8 mouse cellular contexts compared by ENCODE assay signal in the genomic region with DNA sequence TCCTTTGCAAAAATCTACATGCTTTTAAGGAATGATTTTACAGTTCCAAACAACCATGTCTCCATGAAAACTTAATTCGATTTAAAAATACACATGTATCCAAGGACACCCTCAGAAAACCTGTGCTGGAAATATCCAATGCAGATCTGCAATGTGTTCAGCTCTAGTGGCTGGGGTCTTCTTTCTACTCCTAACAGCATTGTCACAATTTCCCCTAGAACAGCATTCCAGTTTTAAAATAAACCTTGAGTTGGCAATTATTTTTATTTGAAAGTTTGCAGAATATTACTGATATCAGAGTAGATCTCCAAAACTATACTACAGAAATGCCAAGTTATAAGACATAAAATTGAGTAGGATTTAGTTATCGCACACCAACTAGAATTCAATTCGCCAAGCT.
DNase-seq lines count a peak whose midpoint lies in the region; ATAC-seq and TF ChIP-seq lines count a peak whose summit lies in the region.
"Had no signal": no experiment of that assay in that cellular context is flagged by ENCODE, and none has a peak within 500 bp of the region (broad histone marks: within the 10 kb centered on the region; RNA-seq: fewer than 3 reads in every experiment).

No protein-coding gene starts in this region.

- no peaks in the 10 kb centered on the region for H3K9me3 ChIP-seq in forebrain, embryonic 10.5 days
- no peaks in the 10 kb centered on the region for H3K9me3 ChIP-seq in hindbrain, postnatal 0 days (ENCODE audit: low read length)
- no peaks in the 10 kb centered on the region for H3K9me3 ChIP-seq in neural tube, embryonic 15.5 days (replicated peaks)

- 44% methylated on average over 3 of the region's 3 CpGs for WGBS in forebrain, embryonic 10.5 days
- 32% methylated on average over 3 of the region's 3 CpGs for WGBS in hindbrain, postnatal 0 days
- WGBS in neural tube, embryonic 15.5 days: 38% methylated on average over 3 of the region's 3 CpGs

- peak overlapping the region; percentile 65 for H3K9ac ChIP-seq in hindbrain, postnatal 0 days (replicated peaks; ENCODE audit: low read length)
- peak overlapping the region; percentile 73 for H3K9ac ChIP-seq in neural tube, embryonic 15.5 days (replicated peaks)

- no peak for DNase-seq in layer of hippocampus, adult 2 months (ENCODE audit: low spot score in 2 of 2)
- no peak for DNase-seq in layer of hippocampus, adult 11-12 months (ENCODE audit: low spot score)
- DNase-seq in forebrain, embryonic 10.5 days (ENCODE audit: extremely low spot score, low spot score): no peak
- peak; percentile 40 for DNase-seq in hindbrain, postnatal 0 days (ENCODE audit: low spot score)
- no peak for DNase-seq in spleen, adult 12 weeks (ENCODE audit: low spot score)
- DNase-seq in gastrocnemius, adult 18-20 months (ENCODE audit: low spot score): no peak

- H3K4me1 ChIP-seq in forebrain, embryonic 10.5 days: peaks cover 15% of the 10 kb centered on the region
- H3K4me1 ChIP-seq in hindbrain, postnatal 0 days (ENCODE audit: insufficient read depth, low read length): no peaks in the 10 kb centered on the region
- H3K4me1 ChIP-seq in neural tube, embryonic 15.5 days: peaks cover 10% of the 10 kb centered on the region; the same call in 1 of the 2 replicates

- TF ChIP-seq CTCF in layer of hippocampus, adult 2 months (conservative IDR thresholded peaks at IDR 0.05): no peak
- no peak for TF ChIP-seq CTCF in hindbrain, postnatal 0 days (IDR thresholded peaks at IDR 0.05; ENCODE audit: low read depth)

- no peak for ATAC-seq in hindbrain, postnatal 0 days
- 0 out of 2 replicates have a peak, but pooled peaks have one; percentile 58 for ATAC-seq in neural tube, embryonic 15.5 days (ENCODE audit: low FRiP score)
- ATAC-seq: intestine, postnatal 0 days had no signal

- H3K27ac ChIP-seq in layer of hippocampus, adult 2 months: peak overlapping the region; percentile 94
- H3K27ac ChIP-seq in forebrain, embryonic 10.5 days: no peak overlapping the region
- peak overlapping the region; percentile 94 for H3K27ac ChIP-seq in hindbrain, postnatal 0 days
- H3K27ac ChIP-seq in neural tube, embryonic 15.5 days (replicated peaks): peak overlapping the region; percentile 90

- H3K36me3 ChIP-seq in forebrain, embryonic 10.5 days (replicated peaks): no peaks in the 10 kb centered on the region
- no peaks in the 10 kb centered on the region for H3K36me3 ChIP-seq in hindbrain, postnatal 0 days (ENCODE audit: insufficient read depth, low read length)
- no peaks in the 10 kb centered on the region for H3K36me3 ChIP-seq in neural tube, embryonic 15.5 days

- H3K27me3 ChIP-seq in forebrain, embryonic 10.5 days (ENCODE audit: poor library complexity, severe bottlenecking): peaks cover 7% of the 10 kb centered on the region; the same call in 1 of the 2 replicates
- no peaks in the 10 kb centered on the region for H3K27me3 ChIP-seq in hindbrain, postnatal 0 days (ENCODE audit: insufficient read depth, low read length)
- H3K27me3 ChIP-seq in neural tube, embryonic 15.5 days (replicated peaks): no peaks in the 10 kb centered on the region

- peak overlapping the region; percentile 56 for H3K4me2 ChIP-seq in hindbrain, postnatal 0 days (ENCODE audit: low read depth, low read length)
- H3K4me2 ChIP-seq in neural tube, embryonic 15.5 days: peak overlapping the region; percentile 60

- peak overlapping the region; percentile 57 for H3K4me3 ChIP-seq in layer of hippocampus, adult 2 months
- H3K4me3 ChIP-seq in forebrain, embryonic 10.5 days: peak overlapping the region; percentile 47
- H3K4me3 ChIP-seq in hindbrain, postnatal 0 days (ENCODE audit: low read length): peak overlapping the region; percentile 49
- peak overlapping the region; percentile 52 for H3K4me3 ChIP-seq in neural tube, embryonic 15.5 days (replicated peaks)
